Mouse (Mus musculus): ENCODE results near the gene Crybb1. TPM values are rescaled to one million over a fixed set of nuclear protein-coding genes. Genes with fewer than 3 reads are reported as not detected.

Crybb1 gene
- 1 to 10 TPM in 3 of 4 experiments, under 1 TPM in 1; 0.74 to 7.0 (median 2.6) TPM for total RNA-seq (2022)

GRCm38 (mm10) chr5:112255426-112255825 is at the start of gene Crybb1:
TSS of gene Crybb1 (plus strand) at chr5:112255815.
- peak; percentile 79 for DNase-seq

DNA sequence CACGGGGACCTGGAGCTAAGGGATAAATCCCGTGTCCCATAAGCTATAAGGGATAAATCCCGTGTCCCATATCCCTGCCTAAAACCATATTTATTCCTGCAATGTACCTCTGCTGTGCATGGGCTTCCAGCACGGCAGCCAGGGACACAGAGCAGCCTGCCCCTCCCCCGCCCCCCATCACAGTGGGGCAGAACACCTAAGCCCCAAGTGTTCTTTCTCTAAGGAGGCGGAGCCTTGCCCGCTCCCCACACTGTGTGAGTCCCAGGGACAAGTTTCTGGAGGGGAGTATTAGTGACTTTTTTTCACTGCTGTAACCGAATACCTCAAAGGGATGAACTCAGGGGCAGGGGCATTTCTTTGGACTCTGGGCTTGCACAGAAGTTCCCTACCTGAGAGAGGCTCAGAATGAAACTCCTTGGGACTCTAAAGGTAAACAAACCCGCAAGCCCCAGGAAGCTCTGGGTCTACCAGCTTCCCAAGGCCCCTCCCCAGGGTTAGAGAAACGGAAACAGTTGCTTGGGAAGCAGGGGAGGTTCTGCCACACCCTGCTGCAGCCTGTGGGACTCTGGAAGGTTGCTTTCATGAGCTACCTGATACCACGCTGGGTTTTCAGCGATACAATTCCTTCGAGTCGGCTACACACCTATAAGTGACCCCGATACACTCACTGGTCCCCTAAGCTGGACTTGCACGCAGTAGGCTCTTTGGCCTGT is 48.9 kb upstream of the Crybb1 start:
- DNase-seq = no peak

DNA sequence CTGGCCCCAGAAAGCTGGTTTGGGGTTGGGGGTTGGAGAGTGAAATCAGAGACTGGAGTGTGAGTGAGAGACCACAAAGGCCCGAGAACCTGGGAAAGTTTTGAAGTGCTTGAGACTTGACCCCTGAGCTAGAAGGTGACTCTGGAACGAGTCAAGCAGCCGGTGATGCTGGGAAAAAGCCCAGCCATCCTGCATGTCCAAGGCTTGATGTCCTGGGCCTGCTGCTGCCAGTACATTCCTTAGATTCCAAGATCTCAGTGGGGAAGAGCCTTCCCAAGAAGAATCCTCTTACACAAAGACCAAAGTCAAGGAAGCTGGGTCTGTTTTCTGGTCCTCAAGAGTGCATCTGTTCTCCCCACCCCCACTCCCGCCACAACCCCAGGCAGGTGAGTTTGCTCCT is 47.3 kb upstream of the Crybb1 start:
- no peak for DNase-seq

- peak; percentile 11 for DNase-seq
These were observed 45.5 kb upstream of the Crybb1 start for GRCm38 (mm10) chr5:112210104-112210503.

- no peak for DNase-seq
These were observed 43.7 kb upstream of the Crybb1 start for GRCm38 (mm10) chr5:112211911-112212310.

GRCm38 (mm10) chr5:112212711-112213264 is 42.8 kb upstream of the Crybb1 start:
- no peak for DNase-seq

DNA sequence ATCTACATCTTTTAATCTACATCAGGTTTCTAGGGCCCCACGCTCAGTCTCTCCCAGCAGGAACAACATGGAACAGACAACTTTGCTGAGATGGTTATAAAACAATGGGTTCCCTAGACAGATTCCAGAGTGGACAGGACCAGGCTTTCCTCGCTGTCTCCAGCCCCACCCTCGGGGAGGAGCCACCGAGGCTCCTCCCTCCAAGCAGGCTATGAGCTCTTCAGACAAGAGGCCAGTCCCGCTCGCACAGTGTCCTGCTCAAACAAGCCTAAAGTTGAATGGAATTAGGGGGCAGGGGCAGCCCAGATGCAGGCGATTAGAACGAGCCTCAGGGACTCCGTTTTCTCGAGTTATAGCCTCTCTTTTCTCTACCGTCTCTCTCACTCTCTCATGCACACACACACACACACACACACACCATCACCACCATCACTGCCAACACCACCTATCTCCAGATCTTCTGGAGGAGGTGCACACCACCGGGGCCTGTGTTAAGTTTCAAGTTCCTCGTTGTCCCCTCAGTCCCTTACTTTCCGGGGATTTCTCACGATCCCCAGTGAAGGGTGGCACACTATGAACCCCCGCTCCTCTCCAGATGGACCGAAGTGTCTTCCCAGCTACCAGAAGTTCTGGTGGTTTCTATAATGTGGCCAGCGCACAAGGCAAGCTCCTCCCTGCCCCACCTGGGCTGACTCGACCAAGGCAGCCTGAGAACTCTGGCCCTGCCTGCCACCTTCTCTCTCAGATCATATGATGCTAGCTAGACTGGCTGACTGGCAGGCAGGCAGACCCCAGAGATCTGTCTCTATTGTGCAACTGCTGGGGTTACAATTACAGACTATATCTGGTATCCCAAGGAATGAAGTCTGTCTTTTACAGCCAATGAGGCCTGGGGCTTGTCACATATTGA is 42.0 kb upstream of the Crybb1 start:
- DNase-seq = no peak

DNA sequence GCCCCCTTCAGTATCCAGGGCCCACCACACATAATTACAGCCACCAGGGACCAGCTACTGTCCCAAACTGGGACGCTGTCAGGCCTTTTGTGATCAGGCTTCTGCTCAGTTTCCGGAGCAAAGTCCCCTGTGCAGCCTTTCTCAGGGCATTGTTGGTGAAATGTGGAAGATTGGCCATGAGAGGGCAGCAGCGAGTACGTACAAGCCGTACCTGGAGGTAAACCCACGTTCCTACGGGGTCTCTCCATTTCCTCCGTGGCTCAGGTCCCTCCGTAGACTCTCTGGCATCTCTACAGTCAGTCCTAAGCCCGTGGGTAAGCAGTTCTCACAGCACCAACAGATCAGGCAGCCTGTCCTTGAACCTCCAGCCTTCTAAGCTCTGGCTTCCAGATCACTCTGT is 41.2 kb upstream of the Crybb1 start:
- DNase-seq = no peak

GRCm38 (mm10) chr5:112215291-112215751 is 40.3 kb upstream of the Crybb1 start:
- no peak for DNase-seq

DNA sequence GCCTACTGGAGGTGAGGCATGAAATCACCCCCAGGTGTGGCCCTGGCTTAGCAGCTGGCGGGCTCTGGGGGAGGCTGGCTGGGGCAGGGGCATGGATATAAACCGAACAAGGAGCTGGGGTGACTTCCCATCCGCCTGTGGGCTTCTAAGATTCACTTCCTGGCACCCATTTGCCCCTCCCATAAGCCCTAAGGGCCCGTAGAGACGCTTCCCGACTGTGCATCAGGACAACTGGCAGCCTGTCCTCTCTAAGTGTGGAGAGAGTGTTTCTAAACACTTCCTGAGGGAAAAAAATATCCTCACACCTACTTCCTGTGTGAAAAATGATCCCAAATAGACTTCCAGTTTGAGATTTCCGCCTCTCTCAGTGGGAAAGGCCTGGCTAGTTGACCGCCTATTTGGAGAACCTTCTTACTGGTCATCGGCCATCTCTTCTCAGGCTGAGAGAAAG is 39.8 kb upstream of the Crybb1 start:
- no peak for DNase-seq

DNA sequence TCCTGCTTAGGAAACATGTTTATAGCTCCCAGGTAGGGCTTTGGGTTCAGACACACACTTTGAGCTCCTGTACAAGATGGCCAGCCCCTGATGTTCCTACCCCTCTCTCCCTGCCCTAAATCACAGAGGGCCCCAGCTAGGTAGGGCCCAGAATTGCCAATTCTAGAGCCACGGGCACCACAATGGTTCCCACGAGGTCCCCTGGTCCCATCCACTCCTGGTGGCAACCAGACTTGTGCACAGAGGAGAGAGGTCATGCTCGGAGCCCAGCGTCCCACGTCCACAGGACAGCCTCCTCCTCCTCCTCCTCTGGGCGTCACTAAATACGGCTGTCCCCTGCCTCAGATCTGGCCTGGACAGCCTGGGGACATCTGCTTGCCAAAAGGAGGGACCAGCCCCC is 39.3 kb upstream of the Crybb1 start:
- no peak for DNase-seq

DNA sequence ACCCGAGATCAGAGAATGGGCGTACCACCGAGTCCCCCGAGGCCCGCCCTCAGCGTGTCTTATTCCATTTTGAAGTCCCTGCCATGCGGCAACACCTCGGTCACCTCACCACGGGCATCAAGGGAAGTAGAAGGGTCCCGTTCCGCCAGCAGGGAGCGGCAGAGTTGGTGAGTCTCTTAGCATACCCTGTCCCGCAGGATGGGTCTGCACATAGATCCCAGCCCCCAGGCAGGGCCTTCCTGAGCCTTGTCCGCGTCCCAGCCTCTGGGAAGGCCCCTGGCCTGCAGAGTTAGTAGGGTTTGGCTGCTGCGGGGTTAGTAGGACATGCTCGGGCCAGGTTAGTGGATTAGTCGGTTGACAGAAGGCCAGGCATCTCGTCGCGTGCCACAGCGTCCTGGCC is 38.6 kb upstream of the Crybb1 start:
- no peak for DNase-seq

- DNase-seq = no peak
These were observed 36.9 kb upstream of the Crybb1 start for GRCm38 (mm10) chr5:112218679-112219078.

DNA sequence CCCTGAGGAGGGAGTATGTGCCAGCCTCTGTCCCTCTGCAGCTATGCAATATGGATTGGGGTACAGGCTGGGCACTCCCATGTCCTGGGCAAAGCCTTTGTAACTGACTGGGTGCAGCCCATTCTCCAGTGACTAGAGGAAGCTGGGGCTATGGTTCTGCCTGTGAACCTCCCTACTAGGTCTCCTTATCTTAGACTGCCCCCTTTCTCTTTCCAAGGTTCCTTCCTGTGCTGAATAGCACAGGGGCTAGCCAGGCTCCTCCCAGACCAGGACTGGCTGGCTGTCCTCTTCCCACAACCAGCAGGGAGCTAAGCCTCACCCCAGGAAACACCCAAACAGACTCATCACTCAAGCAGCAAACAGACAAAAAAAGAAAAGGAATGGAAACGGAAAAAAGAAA is 36.2 kb upstream of the Crybb1 start:
- DNase-seq = no peak

GRCm38 (mm10) chr5:112220203-112220602 is 35.4 kb upstream of the Crybb1 start:
- no peak for DNase-seq

- no peak for DNase-seq
These were observed 30.0 kb upstream of the Crybb1 start for GRCm38 (mm10) chr5:112225591-112225990.

- DNase-seq = no peak
These were observed 28.3 kb upstream of the Crybb1 start for GRCm38 (mm10) chr5:112227354-112227753.

DNA sequence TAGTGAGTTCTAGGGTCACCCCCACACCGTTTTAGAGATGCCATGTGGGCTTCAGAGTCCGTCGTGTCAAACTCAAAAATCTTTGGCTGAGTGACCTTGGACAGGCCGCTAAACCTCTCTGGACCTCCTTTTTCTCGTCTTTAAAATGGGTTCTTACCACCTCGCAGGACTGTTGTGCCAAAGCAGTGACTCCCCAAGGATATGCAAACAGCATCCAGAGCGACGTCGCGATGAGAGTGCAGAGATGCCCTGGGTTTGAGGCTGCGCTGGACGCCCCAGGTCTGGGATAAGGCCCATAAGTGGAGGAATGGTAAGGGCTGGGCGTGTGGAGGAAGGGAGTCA is 27.7 kb upstream of the Crybb1 start:
- no peak for DNase-seq

- no peak for DNase-seq
These were observed 27.2 kb upstream of the Crybb1 start for GRCm38 (mm10) chr5:112228240-112229076.

DNA sequence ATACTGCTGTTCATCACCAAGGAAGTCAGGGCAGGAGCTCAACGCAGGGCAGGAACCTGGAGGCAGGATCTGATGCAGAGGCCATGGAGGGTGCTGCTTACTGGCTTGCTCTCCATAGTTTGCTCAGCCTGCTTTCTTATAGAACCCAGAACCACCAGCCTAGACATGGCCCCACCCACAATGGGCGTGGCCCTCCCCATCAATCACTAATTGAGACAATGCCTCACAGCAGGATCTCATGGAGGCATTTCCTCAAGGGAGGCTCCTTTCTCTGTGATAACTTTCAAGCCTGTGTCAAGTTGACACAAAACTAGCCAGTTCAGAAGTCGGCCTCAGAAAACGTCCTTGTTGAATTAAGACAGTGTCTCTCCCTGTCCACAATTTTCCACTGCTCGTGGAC is 19.8 kb upstream of the Crybb1 start:
- DNase-seq = no peak

GRCm38 (mm10) chr5:112236631-112237030 is 19.0 kb upstream of the Crybb1 start:
- DNase-seq = no peak

GRCm38 (mm10) chr5:112237439-112237838 is 18.2 kb upstream of the Crybb1 start:
- no peak for DNase-seq
